Comparison of ENCODE assay signal across 34 mouse cellular contexts in the genomic region with DNA sequence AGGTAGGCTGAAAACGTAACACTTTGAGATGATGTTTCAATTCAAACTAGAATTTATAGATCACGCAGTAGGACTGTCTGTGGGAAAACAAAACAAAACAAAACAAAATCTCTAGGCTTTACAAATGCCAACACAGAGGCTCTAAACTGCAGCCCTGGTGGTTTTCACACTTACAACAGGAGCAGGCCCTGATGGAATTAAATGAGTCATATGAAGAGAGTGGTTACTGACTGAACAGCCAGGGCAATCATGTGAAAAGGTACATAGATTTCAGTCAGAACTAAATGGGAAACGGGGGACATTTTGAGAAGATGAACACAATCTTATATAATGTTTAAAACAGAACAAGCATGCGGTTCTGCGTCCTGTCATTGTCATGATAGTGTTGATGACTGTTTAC.
"Had no signal": no experiment of that assay in that cellular context is flagged by ENCODE, and none has a peak within 500 bp of the region (broad histone marks: within the 10 kb centered on the region; RNA-seq: fewer than 3 reads in every experiment).

No protein-coding gene starts in this region.

- H3K4me2 ChIP-seq: heart, embryonic 11.5 days; heart, embryonic 12.5 days; heart, embryonic 13.5 days; heart, embryonic 15.5 days; hindbrain, embryonic 12.5 days; hindbrain, embryonic 13.5 days; hindbrain, embryonic 14.5 days; hindbrain, embryonic 15.5 days; intestine, embryonic 15.5 days; kidney, embryonic 15.5 days had no signal

- H3K36me3 ChIP-seq: heart, embryonic 12.5 days; heart, embryonic 13.5 days; heart, embryonic 15.5 days; hindbrain, embryonic 10.5 days; hindbrain, embryonic 12.5 days; hindbrain, embryonic 13.5 days; hindbrain, embryonic 15.5 days; intestine, embryonic 15.5 days; kidney, embryonic 15.5 days had no signal

- DNase-seq: heart, postnatal 10 days; heart, postnatal 14 days; heart, postnatal 36 days; heart, postnatal 4 days; kidney, adult 11 months; kidney, adult 18-20 months; kidney, adult 2 months; kidney, adult 9 months; kidney, postnatal 10 days; kidney, postnatal 14 days; kidney, postnatal 25 days; kidney, postnatal 36 days; kidney, postnatal 4 days; layer of hippocampus, adult 9-11 months; layer of hippocampus, postnatal 36 days had no signal

- H3K27ac ChIP-seq: heart, embryonic 13.5 days; heart, embryonic 15.5 days; hindbrain, embryonic 10.5 days; hindbrain, embryonic 12.5 days; hindbrain, embryonic 13.5 days; hindbrain, embryonic 14.5 days; hindbrain, embryonic 15.5 days; hindbrain, postnatal 0 days; intestine, embryonic 15.5 days; kidney, embryonic 15.5 days; kidney, postnatal 0 days; layer of hippocampus, adult 2 months; left cerebral cortex, adult 2 months had no signal

- H3K9me3 ChIP-seq: heart, embryonic 15.5 days; hindbrain, embryonic 10.5 days; hindbrain, embryonic 12.5 days; hindbrain, embryonic 13.5 days; hindbrain, embryonic 15.5 days; intestine, embryonic 15.5 days; kidney, embryonic 15.5 days had no signal

- H3K9ac ChIP-seq: heart, embryonic 12.5 days; heart, embryonic 13.5 days; heart, embryonic 15.5 days; hindbrain, embryonic 12.5 days; hindbrain, embryonic 13.5 days; hindbrain, embryonic 14.5 days; hindbrain, embryonic 15.5 days; intestine, embryonic 15.5 days; kidney, embryonic 15.5 days had no signal

- H3K4me1 ChIP-seq: heart, embryonic 12.5 days; heart, embryonic 13.5 days; heart, embryonic 15.5 days; hindbrain, embryonic 15.5 days; intestine, embryonic 15.5 days had no signal

- H3K27me3 ChIP-seq: heart, embryonic 12.5 days; heart, embryonic 13.5 days; heart, embryonic 15.5 days; hindbrain, embryonic 12.5 days; hindbrain, embryonic 13.5 days; hindbrain, embryonic 15.5 days; intestine, embryonic 15.5 days; kidney, embryonic 15.5 days had no signal

- ATAC-seq: hindbrain, embryonic 16.5 days; hindbrain, postnatal 0 days; inflammation-experienced regulatory T-cells, adult 6 months; intestine, embryonic 15.5 days; intestine, embryonic 16.5 days; intestine, postnatal 0 days had no signal

- H3K4me3 ChIP-seq: heart, embryonic 12.5 days; heart, embryonic 13.5 days; heart, embryonic 15.5 days; hindbrain, embryonic 10.5 days; hindbrain, embryonic 12.5 days; hindbrain, embryonic 13.5 days; hindbrain, embryonic 15.5 days; intestine, embryonic 15.5 days; kidney, embryonic 15.5 days; layer of hippocampus, adult 2 months; left cerebral cortex, adult 2 months had no signal
